ENCODE assay signal across 8 mouse cellular contexts in genomic region chr5:9073177-9073854, GRCm38 (mm10). TPM values are rescaled to one million over a fixed set of nuclear protein-coding genes. Genes with fewer than 3 reads are reported as not detected.
DNase-seq lines count a peak whose midpoint lies in the region; ATAC-seq lines count a peak whose summit lies in the region.

No protein-coding gene starts in this region.

- no peaks in the 10 kb centered on the region for H3K4me1 ChIP-seq in forebrain, embryonic 11.5 days (replicated peaks; ENCODE audit: control insufficient read depth, insufficient read depth, low read length)
- peaks cover 12% of the 10 kb centered on the region for H3K4me1 ChIP-seq in forebrain, embryonic 10.5 days
- H3K4me1 ChIP-seq in hindbrain, embryonic 14.5 days (replicated peaks; ENCODE audit: control insufficient read depth, insufficient read depth, low read length), result no peaks in the 10 kb centered on the region
- no peaks in the 10 kb centered on the region for H3K4me1 ChIP-seq in midbrain, embryonic 15.5 days

- no peaks in the 10 kb centered on the region for H3K36me3 ChIP-seq in forebrain, embryonic 11.5 days (ENCODE audit: control insufficient read depth, insufficient read depth, low read length)
- H3K36me3 ChIP-seq in forebrain, embryonic 10.5 days (replicated peaks), result no peaks in the 10 kb centered on the region
- no peaks in the 10 kb centered on the region for H3K36me3 ChIP-seq in hindbrain, embryonic 14.5 days (replicated peaks; ENCODE audit: control insufficient read depth, insufficient read depth)
- no peaks in the 10 kb centered on the region for H3K36me3 ChIP-seq in midbrain, embryonic 15.5 days (replicated peaks)

- H3K4me3 ChIP-seq in forebrain, embryonic 11.5 days (ENCODE audit: low read depth, low read length), result no peak overlapping the region
- H3K4me3 ChIP-seq in forebrain, embryonic 10.5 days, result no peak overlapping the region
- H3K4me3 ChIP-seq in hindbrain, embryonic 14.5 days (replicated peaks; ENCODE audit: low read length), result no peak overlapping the region
- H3K4me3 ChIP-seq in midbrain, embryonic 15.5 days, result no peak overlapping the region

- H3K9ac ChIP-seq in forebrain, embryonic 11.5 days (ENCODE audit: low read length), result no peak overlapping the region
- no peak overlapping the region for H3K9ac ChIP-seq in hindbrain, embryonic 14.5 days
- no peak overlapping the region for H3K9ac ChIP-seq in midbrain, embryonic 15.5 days

- no peak overlapping the region for H3K4me2 ChIP-seq in forebrain, embryonic 11.5 days (ENCODE audit: low read depth, low read length, severe bottlenecking)
- H3K4me2 ChIP-seq in hindbrain, embryonic 14.5 days (replicated peaks), result no peak overlapping the region
- H3K4me2 ChIP-seq in midbrain, embryonic 15.5 days, result no peak overlapping the region

- WGBS in forebrain, embryonic 11.5 days, result 46% methylated on average over 5 of the region's 5 CpGs
- WGBS in forebrain, embryonic 10.5 days, result 60% methylated on average over 5 of the region's 5 CpGs
- WGBS in hindbrain, embryonic 14.5 days, result 37% methylated on average over 5 of the region's 5 CpGs
- WGBS in midbrain, embryonic 15.5 days, result 42% methylated on average over 5 of the region's 5 CpGs

- H3K27ac ChIP-seq in forebrain, embryonic 11.5 days (ENCODE audit: low read depth, low read length), result no peak overlapping the region
- H3K27ac ChIP-seq in forebrain, embryonic 10.5 days, result no peak overlapping the region
- H3K27ac ChIP-seq in hindbrain, embryonic 14.5 days, result no peak overlapping the region
- H3K27ac ChIP-seq in midbrain, embryonic 15.5 days, result no peak overlapping the region

- H3K27me3 ChIP-seq in forebrain, embryonic 11.5 days (ENCODE audit: control insufficient read depth, insufficient read depth, low read length), result no peaks in the 10 kb centered on the region
- H3K27me3 ChIP-seq in forebrain, embryonic 10.5 days (ENCODE audit: poor library complexity, severe bottlenecking), result no peaks in the 10 kb centered on the region
- H3K27me3 ChIP-seq in hindbrain, embryonic 14.5 days (ENCODE audit: control insufficient read depth, insufficient read depth, low read length), result no peaks in the 10 kb centered on the region
- H3K27me3 ChIP-seq in midbrain, embryonic 15.5 days (replicated peaks), result no peaks in the 10 kb centered on the region

- ATAC-seq in forebrain, embryonic 11.5 days (replicated peaks; ENCODE audit: low FRiP score), result peak; percentile 63
- ATAC-seq in hindbrain, embryonic 14.5 days (ENCODE audit: low FRiP score), result peak; percentile 69
- peak; percentile 71 for ATAC-seq in midbrain, embryonic 15.5 days (replicated peaks)
- ATAC-seq in erythroid progenitor cell, adult 5-6 weeks (replicated peaks; ENCODE audit: low FRiP score, poor library complexity, severe bottlenecking), result no peak; the same call in 1 of the 2 replicates

- DNase-seq in forebrain, embryonic 11.5 days (ENCODE audit: low spot score), result no peak
- no peak for DNase-seq in forebrain, embryonic 10.5 days (ENCODE audit: extremely low spot score, low spot score)
- DNase-seq in urinary bladder, postnatal 14 days (ENCODE audit: low spot score), result peak; percentile 13
- no peak for DNase-seq in urinary bladder, postnatal 4 days (ENCODE audit: low spot score in 2 of 2)
- DNase-seq in hindbrain, embryonic 14.5 days (ENCODE audit: low spot score), result peak; percentile 58
- DNase-seq in c-Kit-positive CD71-positive TER-119-positive erythroid progenitor cells, embryonic 14.5 days (ENCODE audit: low spot score), result no peak

- H3K9me3 ChIP-seq in forebrain, embryonic 11.5 days (ENCODE audit: control insufficient read depth, low read length), result no peaks in the 10 kb centered on the region
- no peaks in the 10 kb centered on the region for H3K9me3 ChIP-seq in forebrain, embryonic 10.5 days
- no peaks in the 10 kb centered on the region for H3K9me3 ChIP-seq in hindbrain, embryonic 14.5 days (ENCODE audit: control insufficient read depth, low read length)
- no peaks in the 10 kb centered on the region for H3K9me3 ChIP-seq in midbrain, embryonic 15.5 days

RNA-seq across cellular contexts. Expression of gene Tmem243, which starts 27.2 kb away (rescaled TPM):
- polyA plus RNA-seq in forebrain, embryonic 11.5 days (2014; fragmentation: Nextera tagmentation; extraction: Ambion mirVana), result 24.2 and 32.1 TPM in 2 replicates
- 22.7 and 26.2 TPM in 2 replicates for polyA plus RNA-seq in forebrain, embryonic 10.5 days (2016; fragmentation: Nextera tagmentation; extraction: Ambion mirVana)
- 13.1 and 14.1 TPM in 2 replicates for polyA plus RNA-seq in hindbrain, embryonic 14.5 days (2014; fragmentation: Nextera tagmentation; extraction: Ambion mirVana)
- polyA plus RNA-seq in midbrain, embryonic 15.5 days (2015; fragmentation: Nextera tagmentation; extraction: Ambion mirVana), result 10.4 and 11.2 TPM in 2 replicates
- 16.9 and 19.7 TPM in 2 replicates for total RNA-seq in erythroid progenitor cell, adult 5-6 weeks (2015; ENCODE audit: low replicate concordance)
- total RNA-seq in erythroid progenitor cell, adult 5-6 weeks (2017; ENCODE audit: low replicate concordance), result 3.2 and 4.1 TPM in 2 replicates

Comparison
In these comparisons a context has a peak if more than half of its experiments do, and no peak if none do; other contexts are left out.
1. DNase-seq: peak in urinary bladder, postnatal 14 days (single experiment) and hindbrain, embryonic 14.5 days (single experiment); none in forebrain, embryonic 11.5 days (single experiment), forebrain, embryonic 10.5 days (single experiment), urinary bladder, postnatal 4 days (0 of 2) and c-Kit-positive CD71-positive TER-119-positive erythroid progenitor cells, embryonic 14.5 days (single experiment).